Mouse (Mus musculus) kidney, embryonic 16.5 days (tissue): ENCODE measurements at regions not wholly inside any gene's neighbourhood (a gene's known extent, or its start where the extent isn't known, plus 50 kb on each side); places are given as distances from the start of the nearest gene placed in this dataset.

Source experiments
- ATAC-seq: fragments of 200-750 bp; cut with Nextera tagmentation; 2 replicates; pipeline ENCODE4 v1.8.0; 2017; ENCODE audit warnings: moderate TSS enrichment; ENCODE audit not compliant: low FRiP score, low TSS enrichment
- H3K27ac ChIP-seq: fragments of 300-500 bp; sonication (generic); 2 replicates; pipeline ENCODE4 v1.5.1; 2014; ENCODE audit warnings: low read length
- H3K27me3 ChIP-seq: fragments of 300-500 bp; sonication (generic); 2 replicates; pipeline ENCODE4 v1.6.1; 2014; ENCODE audit warnings: low read length, control low read depth, mixed read lengths; ENCODE audit not compliant: insufficient read depth
- H3K36me3 ChIP-seq: fragments of 300-500 bp; sonication (generic); 2 replicates; pipeline ENCODE4 v1.6.1; 2014; ENCODE audit warnings: low read length, control low read depth, mixed read lengths; ENCODE audit not compliant: insufficient read depth
- H3K4me1 ChIP-seq: fragments of 300-500 bp; sonication (generic); 2 replicates; pipeline ENCODE4 v1.6.1; 2014; ENCODE audit warnings: low read length, control low read depth, mixed read lengths; ENCODE audit not compliant: insufficient read depth
- H3K4me2 ChIP-seq: fragments of 300-500 bp; sonication (generic); replicated peaks from 2 replicates; pipeline ENCODE4 v1.6.1; 2014; ENCODE audit warnings: low read depth, low read length
- H3K4me3 ChIP-seq: fragments of 300-500 bp; sonication (generic); 2 replicates; pipeline ENCODE4 v1.5.1; 2014; ENCODE audit warnings: mild to moderate bottlenecking, low read length
- H3K9ac ChIP-seq: fragments of 300-500 bp; sonication (generic); replicated peaks from 2 replicates; pipeline ENCODE4 v1.6.1; 2014; ENCODE audit warnings: low read length
- H3K9me3 ChIP-seq: fragments of 300-500 bp; sonication (generic); 2 replicates; pipeline ENCODE4 v1.6.1; 2016; ENCODE audit warnings: low read length, control low read depth
- WGBS: fragments of 180-500 bp; shearing (Covaris S2); extraction: QIAGEN DNeasy Blood & Tissue Kit; methylation state at CpG from one replicate; pipeline ENCODE4 v1.1.7; 2014; 5-methylcytosine and 5-hydroxymethylcytosine counted together

DNA sequence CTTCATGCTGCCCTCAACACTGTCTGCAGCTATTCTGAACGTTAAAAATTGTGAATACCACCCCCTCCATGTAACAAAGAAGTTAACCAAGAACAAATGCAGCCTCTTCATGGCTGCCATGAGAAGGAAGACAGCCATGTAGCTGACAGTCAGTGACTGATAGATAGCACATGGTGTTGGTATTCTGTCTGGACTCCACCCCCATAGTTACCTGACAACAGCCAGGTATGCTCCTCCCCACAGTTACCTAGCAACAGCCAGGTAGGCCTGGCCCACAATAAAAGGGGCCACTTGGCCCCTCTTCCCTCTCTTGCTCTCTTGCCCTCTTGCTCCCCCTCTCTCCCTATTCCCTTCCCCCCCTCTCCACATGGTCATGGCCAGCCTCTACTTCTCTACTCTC, 107.1 kb upstream of the Ifne start:
- H3K27me3 ChIP-seq, result no peaks in the 10 kb centered on the region
- no peak overlapping the region for H3K4me3 ChIP-seq
- H3K9me3 ChIP-seq, result no peaks in the 10 kb centered on the region
- no peak overlapping the region for H3K4me2 ChIP-seq
- WGBS, result 47% methylated on average over 1 of the region's 1 CpGs
- H3K9ac ChIP-seq, result no peak overlapping the region
- no peaks in the 10 kb centered on the region for H3K36me3 ChIP-seq
- no peak for ATAC-seq
- no peaks in the 10 kb centered on the region for H3K4me1 ChIP-seq
- H3K27ac ChIP-seq, result no peak overlapping the region

DNA sequence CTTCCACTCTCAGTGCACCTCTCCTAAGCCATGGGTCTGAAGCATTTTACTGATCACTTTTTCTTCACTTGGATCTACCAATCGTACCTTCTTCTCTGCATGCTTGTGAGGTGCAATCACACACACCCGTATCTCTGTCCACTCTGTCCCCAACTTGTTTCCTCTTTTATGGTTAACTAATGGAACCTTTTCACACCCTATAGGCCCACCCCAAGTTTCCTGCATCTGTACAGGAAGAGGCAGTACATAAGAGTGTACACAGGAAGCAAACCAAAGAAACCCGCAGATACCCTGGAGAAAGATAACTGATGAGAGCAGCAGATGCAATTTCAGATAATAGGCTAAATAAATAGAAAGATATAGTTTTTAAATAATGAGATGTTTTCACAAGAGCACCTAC, 102.5 kb upstream of the Ifne start:
- ATAC-seq, result no peak
- Histone ChIP-seq H3K4me2 (no peak overlapping the region), H3K27ac (no peak overlapping the region), H3K27me3 (no peaks in the 10 kb centered on the region), H3K4me3 (no peak overlapping the region), H3K4me1 (no peaks in the 10 kb centered on the region), H3K36me3 (no peaks in the 10 kb centered on the region), H3K9me3 (no peaks in the 10 kb centered on the region), H3K9ac (no peak overlapping the region)
- 81% methylated on average over 3 of the region's 3 CpGs for whole genome bisulfite sequencing

DNA sequence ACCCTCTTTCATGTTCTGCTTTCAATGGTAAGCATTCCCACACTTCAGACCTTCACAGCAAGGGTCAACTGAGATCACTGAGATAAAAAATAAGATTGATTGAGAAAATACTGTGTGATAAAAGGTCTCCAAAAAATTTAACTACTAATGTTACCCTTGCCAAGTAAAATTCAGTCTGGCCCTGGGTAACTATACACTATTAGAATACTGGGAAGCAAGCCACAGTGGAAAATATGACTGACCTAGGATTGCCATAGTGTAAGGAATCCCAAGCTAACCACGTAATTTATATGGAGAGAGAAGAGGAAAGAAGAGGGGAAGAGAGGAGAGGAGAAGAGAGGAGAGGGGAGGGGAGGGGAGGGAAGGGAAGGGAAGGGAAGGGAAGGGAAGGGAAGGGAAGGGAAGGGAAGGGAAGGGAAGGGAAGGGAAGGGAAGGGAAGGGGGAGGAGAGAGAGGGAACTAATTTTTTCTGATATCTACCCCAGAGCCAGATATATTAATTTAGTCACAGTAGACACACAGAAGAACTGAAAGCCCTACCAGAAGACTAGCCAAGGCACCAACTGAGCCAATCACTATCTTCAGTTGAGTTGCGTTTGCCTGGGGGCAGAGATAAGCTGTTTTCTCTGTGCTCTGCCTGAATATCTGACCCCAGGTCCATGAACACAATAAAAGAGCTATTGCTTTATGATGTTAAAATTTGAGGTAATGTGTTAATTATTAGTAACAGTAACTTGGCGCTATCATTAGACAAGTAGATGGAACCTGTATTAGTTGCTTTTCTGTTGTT, 97.3 kb upstream of the Ifne start:
- Histone ChIP-seq H3K4me1 (no peaks in the 10 kb centered on the region), H3K9ac (no peak overlapping the region), H3K4me2 (no peak overlapping the region), H3K36me3 (no peaks in the 10 kb centered on the region), H3K4me3 (no peak overlapping the region), H3K27me3 (no peaks in the 10 kb centered on the region), H3K27ac (no peak overlapping the region), H3K9me3 (no peaks in the 10 kb centered on the region)
- ATAC-seq, result no peak
- 86% methylated on average over 3 of the region's 3 CpGs for WGBS

DNA sequence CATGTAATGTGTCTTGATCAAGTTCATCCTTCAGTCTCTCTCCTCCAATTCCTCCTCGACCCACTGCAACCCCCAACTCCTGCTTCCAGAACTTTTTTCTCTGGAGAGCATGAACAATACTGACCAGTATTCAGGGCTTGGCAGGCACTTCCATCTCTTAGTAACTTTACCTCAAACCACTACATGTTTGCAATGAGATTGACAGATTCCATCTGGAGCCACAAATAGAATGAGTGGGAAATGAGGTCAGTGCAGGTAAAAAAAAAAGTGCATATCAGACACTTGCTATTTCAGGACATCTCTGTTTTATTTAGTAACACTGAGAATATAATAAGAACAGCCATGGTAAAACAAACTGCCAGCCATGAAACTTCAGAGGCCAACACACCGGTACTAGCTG, 94.5 kb upstream of the Ifne start:
- H3K27me3 ChIP-seq, result no peaks in the 10 kb centered on the region
- no peak for ATAC-seq
- no peaks in the 10 kb centered on the region for H3K4me1 ChIP-seq
- 69% methylated on average over 2 of the region's 2 CpGs for WGBS
- H3K27ac ChIP-seq, result no peak overlapping the region
- no peak overlapping the region for H3K4me2 ChIP-seq
- H3K9me3 ChIP-seq, result no peaks in the 10 kb centered on the region
- no peak overlapping the region for H3K9ac ChIP-seq
- no peak overlapping the region for H3K4me3 ChIP-seq
- H3K36me3 ChIP-seq, result no peaks in the 10 kb centered on the region

DNA sequence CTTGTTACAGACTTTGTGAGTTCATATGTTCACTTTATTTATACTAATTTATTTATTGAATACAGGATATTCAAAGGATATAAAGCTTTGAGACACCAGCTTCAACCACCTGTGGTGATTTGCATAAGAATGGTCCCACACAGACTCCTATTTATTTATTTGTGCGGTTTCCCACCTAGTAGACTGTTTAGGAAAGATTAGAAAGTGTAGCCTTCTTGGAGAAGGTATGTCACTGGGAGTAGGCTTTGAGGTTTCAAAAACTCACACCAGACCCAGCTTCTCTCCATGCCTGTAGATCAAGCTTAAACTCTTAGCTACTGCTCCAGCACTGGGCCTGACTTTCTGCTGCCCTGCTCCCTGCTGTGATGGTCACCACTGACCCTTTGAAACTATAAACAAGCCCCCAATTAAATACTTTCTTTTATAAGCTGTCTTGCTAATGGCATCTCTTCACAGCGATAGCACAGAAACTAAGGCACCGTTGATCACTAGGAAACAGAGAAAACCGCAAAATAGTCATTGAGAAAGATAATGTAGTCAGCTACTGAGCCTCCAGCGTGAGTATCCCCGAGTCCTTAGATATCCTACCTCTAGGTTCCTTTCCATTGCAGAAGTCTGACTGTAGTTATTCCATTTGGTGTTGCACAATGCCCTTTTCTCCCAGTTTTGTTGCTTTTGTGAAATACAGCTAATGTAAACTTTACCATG, 89.3 kb upstream of the Ifne start:
- H3K4me1 ChIP-seq, result no peaks in the 10 kb centered on the region
- H3K9me3 ChIP-seq, result no peaks in the 10 kb centered on the region
- H3K27ac ChIP-seq, result no peak overlapping the region
- H3K9ac ChIP-seq, result no peak overlapping the region
- WGBS, result 56% methylated on average over 6 of the region's 6 CpGs
- no peak overlapping the region for H3K4me3 ChIP-seq
- H3K36me3 ChIP-seq, result no peaks in the 10 kb centered on the region
- no peaks in the 10 kb centered on the region for H3K27me3 ChIP-seq
- ATAC-seq, result no peak
- no peak overlapping the region for H3K4me2 ChIP-seq

DNA sequence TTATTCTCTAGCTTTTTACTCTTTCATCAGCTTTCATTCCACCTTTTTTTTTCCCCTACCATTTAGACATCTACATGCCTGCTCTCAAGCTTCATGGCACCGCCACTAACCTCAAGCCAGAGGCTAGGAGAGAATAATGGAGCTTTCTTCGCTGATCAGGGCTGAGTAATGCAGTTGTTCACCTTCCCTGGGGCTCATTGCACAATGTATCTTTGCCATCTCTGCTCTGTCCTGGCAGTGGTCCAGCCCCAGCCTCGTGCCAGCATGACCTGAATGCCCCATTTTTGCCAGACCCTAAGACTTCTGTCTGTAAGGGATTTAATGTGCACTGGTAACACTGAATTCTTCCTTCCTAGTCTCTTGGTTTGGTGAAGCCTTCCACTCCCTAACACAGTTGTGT, 79.6 kb upstream of the Ifne start:
- ATAC-seq, result no peak
- no peaks in the 10 kb centered on the region for H3K9me3 ChIP-seq
- no peak overlapping the region for H3K27ac ChIP-seq
- no peaks in the 10 kb centered on the region for H3K4me1 ChIP-seq
- H3K4me2 ChIP-seq, result no peak overlapping the region
- no peak overlapping the region for H3K4me3 ChIP-seq
- H3K27me3 ChIP-seq, result no peaks in the 10 kb centered on the region
- 59% methylated on average over 3 of the region's 3 CpGs for WGBS
- H3K36me3 ChIP-seq, result no peaks in the 10 kb centered on the region
- no peak overlapping the region for H3K9ac ChIP-seq

DNA sequence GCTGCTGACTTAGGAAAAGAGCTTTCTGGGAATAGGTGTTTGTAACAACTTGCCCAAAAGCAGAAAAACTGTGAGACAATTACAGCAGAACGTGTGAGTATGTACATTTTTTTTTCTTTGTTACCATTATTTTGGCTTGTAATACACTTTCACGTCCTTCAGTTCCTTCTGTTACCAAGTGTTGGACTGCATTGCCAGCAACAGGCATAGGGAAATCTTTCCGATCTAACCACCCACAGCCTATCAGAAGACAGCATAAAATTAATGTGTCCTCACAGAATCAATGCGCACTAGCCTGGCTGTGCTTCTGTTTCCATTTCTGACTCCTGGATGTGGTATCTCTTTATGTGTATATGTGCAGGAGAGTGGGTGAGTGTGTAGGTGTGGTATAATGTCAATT, 76.6 kb upstream of the Ifne start:
- Histone ChIP-seq H3K36me3 (no peaks in the 10 kb centered on the region), H3K4me1 (no peaks in the 10 kb centered on the region), H3K4me2 (no peak overlapping the region), H3K27me3 (no peaks in the 10 kb centered on the region), H3K4me3 (no peak overlapping the region), H3K27ac (no peak overlapping the region), H3K9ac (no peak overlapping the region), H3K9me3 (no peaks in the 10 kb centered on the region)
- no peak for ATAC-seq
- 54% methylated on average over 4 of the region's 4 CpGs for WGBS

DNA sequence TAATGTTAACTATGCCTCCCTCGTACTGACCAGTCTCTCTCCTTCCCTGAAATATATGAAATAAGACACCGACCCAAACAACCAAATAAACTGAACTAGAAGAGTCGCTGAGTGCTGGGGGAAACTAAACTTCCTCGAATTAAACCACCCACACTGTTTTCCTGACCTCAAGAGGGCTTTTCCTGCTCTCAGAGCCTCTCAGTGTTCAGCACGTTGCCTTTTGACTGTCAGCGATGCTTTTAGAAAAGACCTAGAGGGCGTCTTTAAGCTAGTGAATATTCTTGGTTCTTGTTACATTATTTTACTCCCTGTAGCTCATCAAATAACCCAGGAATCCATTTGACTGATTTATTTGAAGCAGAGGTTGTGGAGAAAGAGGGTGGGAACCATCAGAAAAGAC, 76.2 kb upstream of the Ifne start:
- no peak overlapping the region for H3K9ac ChIP-seq
- no peaks in the 10 kb centered on the region for H3K4me1 ChIP-seq
- no peak overlapping the region for H3K4me3 ChIP-seq
- 9% methylated on average over 7 of the region's 7 CpGs for WGBS
- no peak for ATAC-seq
- H3K9me3 ChIP-seq, result no peaks in the 10 kb centered on the region
- no peaks in the 10 kb centered on the region for H3K36me3 ChIP-seq
- no peak overlapping the region for H3K4me2 ChIP-seq
- no peaks in the 10 kb centered on the region for H3K27me3 ChIP-seq
- H3K27ac ChIP-seq, result no peak overlapping the region

DNA sequence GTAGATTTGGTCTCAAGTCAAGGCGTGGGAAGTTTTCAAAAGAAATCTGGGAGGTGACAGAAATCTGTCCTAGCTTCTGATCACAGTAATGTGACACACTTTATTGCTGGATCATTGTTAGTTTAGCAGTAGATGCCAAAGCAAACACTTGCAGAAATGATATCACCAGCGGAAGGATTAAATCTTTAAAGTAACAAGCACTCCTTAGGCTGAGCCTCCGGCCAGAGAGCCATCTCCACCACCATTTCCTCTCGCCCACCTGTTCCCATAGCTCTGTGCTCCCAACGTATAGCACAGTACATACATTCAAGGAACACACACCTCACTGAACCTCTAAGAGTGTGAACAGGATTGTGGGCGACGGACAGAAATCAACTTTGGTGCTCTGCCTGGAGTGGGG, 75.6 kb upstream of the Ifne start:
- H3K9ac ChIP-seq, result no peak overlapping the region
- no peak overlapping the region; the same call in 1 of the 2 replicates for H3K4me2 ChIP-seq
- no peaks in the 10 kb centered on the region for H3K36me3 ChIP-seq
- H3K27ac ChIP-seq, result no peak overlapping the region
- H3K9me3 ChIP-seq, result no peaks in the 10 kb centered on the region
- H3K4me1 ChIP-seq, result no peaks in the 10 kb centered on the region
- H3K27me3 ChIP-seq, result no peaks in the 10 kb centered on the region
- no peak for ATAC-seq
- H3K4me3 ChIP-seq, result no peak overlapping the region
- WGBS, result 52% methylated on average over 7 of the region's 7 CpGs

DNA sequence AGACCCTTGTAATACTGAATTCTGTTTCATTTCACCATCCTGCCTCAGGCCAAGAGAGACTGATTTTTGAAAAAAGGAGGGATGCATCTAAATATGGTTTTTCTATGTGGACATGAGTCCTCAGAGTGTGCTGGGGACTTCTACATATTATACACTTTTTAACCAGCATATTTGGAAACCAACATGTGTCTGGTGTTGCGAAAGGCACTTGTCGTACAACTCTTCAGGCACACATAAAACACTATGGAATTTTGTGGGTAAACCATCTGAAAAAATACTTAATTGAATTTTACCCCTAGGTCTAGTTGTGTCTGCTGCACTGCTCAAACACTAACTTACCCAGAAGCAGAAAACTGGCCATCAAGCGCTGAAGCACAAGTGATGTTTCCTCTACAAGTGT, 74.0 kb upstream of the Ifne start:
- no peak for ATAC-seq
- H3K4me3 ChIP-seq, result no peak overlapping the region
- H3K27ac ChIP-seq, result no peak overlapping the region
- 88% methylated on average over 3 of the region's 3 CpGs for WGBS
- H3K9me3 ChIP-seq, result no peaks in the 10 kb centered on the region
- no peak overlapping the region for H3K4me2 ChIP-seq
- no peaks in the 10 kb centered on the region for H3K4me1 ChIP-seq
- H3K9ac ChIP-seq, result no peak overlapping the region
- no peaks in the 10 kb centered on the region for H3K27me3 ChIP-seq
- H3K36me3 ChIP-seq, result no peaks in the 10 kb centered on the region
